Mouse (Mus musculus): ENCODE measurements around the gene Gm49391.
"Not testable (repeated sequence)": the region's sequence is repeated elsewhere in the genome, so short reads cannot be mapped to it uniquely, and the experiment has no call there.

The Gm49391 gene

DNA sequence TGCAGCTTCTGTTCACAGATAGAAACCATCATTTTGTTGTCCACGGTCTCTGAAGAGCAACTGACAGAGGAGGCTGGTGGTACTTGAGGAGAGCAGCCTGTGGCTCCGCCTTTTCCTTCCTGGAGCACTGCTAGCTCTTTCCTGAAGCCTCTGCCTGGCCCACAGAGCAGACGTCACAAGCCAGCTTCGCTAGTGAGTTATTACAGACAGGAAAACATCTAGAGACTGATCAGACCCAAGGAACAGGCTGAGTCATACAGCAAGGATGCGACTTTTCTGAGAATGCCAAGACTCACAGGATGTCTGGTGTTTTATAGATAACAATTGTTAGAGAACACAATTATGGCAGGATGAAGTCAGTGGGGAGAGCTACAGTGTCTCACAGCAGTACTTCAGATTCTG, at the start of gene Gm49391, which contains the start of gene Ctla2a:
TSS of gene Gm49391 (minus strand) at position 72 of the 402 bp plus-strand sequence.
TSS of gene Ctla2a (minus strand) at position 126 of the 402 bp plus-strand sequence.
- peak; percentile 52 for DNase-seq

DNA sequence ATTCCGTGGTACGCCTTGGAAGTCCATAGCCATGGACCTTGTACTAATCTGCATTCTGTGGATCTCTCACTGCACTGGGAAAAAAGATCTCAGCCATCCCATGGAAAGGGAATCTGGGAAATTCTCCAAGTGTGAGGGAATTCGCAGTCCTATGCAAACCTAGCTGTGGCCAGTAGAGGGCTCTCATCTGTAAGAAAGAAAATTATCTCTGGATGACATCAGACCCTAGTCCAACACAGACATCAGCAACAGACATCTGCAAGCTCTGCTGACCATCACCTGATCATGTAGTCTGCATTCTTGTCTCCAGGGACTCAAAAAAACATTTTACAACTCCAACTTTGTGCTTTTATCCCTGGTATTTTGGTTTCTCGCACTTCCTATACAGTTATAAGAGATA, 35.9 kb upstream of the Gm49391 start:
- not testable (repeated sequence) for DNase-seq

DNA sequence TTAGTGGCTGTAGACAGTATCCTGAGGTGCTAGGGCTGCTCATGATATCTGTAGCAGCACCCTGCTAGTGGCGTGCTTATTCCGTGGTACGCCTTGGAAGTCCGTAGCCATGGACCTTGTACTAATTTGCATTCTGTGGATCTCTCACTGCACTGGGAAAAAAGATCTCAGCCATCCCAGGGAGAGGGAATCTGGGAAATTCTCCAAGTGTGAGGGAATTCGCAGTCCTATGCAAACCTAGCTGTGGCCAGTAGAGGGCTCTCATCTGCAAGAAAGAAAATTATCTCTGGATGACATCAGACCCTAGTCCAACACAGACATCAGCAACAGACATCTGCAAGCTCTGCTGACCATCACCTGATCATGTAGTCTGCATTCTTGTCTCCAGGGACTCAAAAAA, 27.6 kb upstream of the Gm49391 start:
- DNase-seq, result not testable (repeated sequence)

DNA sequence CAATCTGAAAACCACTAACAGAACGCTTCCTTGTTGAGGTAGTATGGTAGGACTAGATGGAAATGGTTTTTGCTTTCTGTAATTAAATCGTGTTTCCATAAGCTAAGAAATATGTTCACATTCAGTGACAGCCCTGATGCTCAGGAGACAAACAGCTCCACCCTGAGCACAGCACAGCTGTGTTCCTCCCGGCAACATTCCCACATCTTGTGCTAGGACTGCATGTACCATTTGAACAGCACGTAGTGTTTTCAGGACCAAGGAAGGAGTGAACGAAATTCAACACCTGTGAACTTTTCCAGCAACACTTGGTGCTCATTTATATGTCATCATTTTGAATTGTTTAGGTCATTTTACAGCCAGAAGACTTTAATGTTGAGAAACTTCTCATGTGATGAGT, 25.3 kb upstream of the Gm49391 start:
- peak; percentile 3 for DNase-seq

DNA sequence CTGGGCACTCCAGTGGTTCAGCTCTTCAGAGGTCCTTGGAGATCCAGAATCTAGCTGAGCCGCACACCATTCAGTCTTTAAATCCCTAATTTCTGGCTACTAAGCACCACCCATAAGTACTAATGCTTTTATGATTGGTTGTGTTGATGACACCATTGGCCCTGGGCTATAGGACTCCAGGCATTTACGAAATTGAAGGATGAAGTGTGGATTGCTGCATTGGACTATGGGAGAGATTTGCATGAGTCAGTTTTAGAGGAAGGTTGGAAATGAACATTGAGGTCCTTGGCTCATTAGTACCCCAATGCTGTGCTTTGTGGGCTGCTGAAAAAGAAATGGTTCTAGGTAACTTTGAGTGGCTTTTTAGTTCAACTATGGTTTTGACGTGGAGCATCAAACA, 5.5 kb upstream of the Gm49391 start, which contains the start of gene Tpbpa:
TSS of gene Tpbpa (minus strand) at position 101 of the 400 bp plus-strand sequence.
- not testable (repeated sequence) for DNase-seq

DNA sequence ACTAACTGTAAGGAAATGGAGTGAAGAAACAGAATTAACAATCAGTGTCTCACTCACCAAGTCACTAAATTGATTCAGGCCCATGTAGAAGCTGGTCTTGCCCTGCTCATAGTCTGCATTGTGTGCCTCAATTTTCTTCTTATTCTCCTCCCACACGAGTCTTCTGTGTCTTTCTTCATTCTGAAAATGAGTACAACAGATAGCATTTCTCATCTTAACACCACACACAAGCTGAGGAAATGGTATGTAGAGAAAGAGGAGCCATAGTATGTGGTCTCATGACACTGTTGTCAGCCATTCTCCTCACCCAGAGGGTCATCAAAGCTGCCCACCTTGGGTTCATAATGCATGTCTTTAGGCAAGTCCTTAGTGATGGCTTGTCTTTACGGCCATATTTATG, 881 bp downstream of the Gm49391 start, which contains the start of gene Gm49393:
TSS of gene Gm49393 (minus strand) at position 101 of the 400 bp plus-strand sequence.
- not testable (repeated sequence) for DNase-seq

DNA sequence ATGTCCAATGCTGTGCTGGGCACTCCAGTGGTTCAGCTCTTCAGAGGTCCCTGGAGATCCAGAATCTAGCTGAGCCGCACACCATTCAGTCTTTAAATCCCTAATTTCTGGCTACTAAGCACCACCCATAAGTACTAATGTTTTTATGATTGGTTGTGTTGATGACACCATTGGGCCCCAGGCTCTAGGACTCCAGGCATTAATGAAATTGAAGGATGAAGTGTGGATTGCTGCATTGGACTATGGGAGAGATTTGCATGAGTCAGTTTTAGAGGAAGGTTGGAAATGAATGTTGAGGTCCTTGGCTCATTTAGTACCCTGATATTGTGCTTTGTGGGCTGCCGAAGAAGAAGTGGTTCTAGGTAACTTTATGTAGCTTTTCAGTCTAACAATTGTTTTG, 31.6 kb downstream of the Gm49391 start, which contains the start of gene Tpbpb:
TSS of gene Tpbpb (minus strand) at position 101 of the 400 bp plus-strand sequence.
- not testable (repeated sequence) for DNase-seq

DNA sequence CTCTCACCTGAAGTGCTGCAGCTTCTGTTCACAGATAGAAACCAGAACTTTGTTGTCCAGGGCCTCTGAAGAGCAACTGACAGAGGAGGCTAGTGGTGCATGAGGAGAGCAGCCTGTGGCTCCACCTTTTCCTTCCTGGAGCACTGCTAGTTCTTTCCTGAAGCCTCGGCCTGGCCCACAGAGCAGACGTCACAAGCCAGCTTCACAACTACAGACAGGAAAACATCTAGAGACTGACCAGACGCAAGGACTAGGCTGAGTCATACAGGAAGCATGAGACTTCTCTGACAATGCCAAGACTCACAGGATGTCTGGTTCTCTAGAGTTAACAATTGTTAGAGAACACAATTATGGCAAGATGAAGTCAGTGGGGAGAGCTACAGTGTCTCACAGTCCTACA, 39.0 kb downstream of the Gm49391 start, which contains the start of gene Ctla2b:
TSS of gene Ctla2b (minus strand) at position 120 of the 400 bp plus-strand sequence.
- peak; percentile 55 for DNase-seq

DNA sequence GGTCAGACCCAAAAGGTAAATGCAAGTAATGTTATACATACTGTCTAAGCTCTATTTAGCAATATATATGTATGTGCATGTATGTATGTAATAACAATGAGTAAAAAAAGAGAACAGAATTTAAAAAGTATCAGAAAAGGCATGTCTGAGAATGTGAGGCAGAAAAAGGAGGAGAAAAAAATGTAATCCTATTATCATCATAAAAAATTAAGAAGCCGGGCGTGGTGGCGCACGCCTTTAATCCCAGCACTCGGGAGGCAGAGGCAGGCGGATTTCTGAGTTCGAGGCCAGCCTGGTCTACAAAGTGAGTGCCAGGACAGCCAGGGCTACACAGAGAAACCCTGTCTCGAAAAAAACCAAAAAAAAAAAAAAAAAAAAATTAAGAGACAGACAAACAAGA, 39.6 kb downstream of the Gm49391 start, which contains the start of gene Gm49392:
TSS of gene Gm49392 (minus strand) at position 101 of the 400 bp plus-strand sequence.
- not testable (repeated sequence) for DNase-seq

DNA sequence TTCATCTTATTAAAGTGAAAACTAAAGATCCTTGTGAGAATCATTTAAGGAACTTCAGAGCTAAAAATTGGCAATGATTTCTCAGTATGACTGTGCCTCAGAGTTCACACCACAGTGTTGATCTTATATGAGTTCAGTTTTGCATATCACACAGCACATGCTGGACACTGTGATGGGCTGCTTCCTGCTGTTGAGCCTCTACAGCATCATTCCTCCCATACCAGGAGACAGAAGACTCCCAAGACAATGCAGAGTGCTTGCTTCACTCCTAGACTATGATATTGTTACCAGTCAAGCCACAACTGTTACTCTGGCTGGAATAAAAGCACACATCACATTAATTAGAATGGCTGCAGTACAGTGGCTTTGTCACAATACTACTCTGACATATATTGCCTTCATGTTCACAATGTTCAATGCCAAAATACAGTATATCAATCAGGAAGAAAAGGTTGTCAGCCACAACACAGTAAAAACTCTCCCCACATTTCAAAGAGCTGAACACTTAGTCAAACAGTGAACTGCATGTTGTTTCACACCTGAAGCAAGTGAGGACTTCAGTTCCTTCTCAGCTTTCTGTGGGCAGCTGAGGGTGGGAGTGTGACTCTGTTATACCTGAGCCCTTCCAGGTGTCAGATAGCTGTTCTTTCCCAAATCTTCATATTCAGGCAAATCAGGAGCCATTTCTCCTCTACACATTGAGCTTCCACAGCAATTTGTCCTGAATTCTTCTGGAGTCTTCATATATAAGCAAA, 40.8 kb downstream of the Gm49391 start:
- DNase-seq, result no peak

DNA sequence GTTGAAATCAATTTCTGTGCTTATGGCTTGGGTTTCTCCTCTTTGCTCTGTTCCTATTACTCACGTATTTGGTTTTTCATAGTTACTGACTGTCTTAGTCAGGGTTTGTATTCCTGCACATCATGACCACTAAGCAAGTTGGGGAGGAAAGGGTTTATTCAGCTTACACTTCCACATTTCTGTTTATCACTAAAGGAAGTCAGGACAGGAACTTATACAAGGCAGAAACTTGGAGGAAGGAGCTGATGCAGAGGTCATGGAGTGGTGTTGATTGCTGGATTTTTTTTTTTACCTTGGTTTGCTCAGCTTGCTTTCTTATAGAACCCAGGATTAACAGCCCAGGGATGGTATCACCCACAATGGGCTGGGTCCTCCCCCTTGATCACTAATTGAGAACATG, 44.1 kb downstream of the Gm49391 start:
- no peak for DNase-seq

DNA sequence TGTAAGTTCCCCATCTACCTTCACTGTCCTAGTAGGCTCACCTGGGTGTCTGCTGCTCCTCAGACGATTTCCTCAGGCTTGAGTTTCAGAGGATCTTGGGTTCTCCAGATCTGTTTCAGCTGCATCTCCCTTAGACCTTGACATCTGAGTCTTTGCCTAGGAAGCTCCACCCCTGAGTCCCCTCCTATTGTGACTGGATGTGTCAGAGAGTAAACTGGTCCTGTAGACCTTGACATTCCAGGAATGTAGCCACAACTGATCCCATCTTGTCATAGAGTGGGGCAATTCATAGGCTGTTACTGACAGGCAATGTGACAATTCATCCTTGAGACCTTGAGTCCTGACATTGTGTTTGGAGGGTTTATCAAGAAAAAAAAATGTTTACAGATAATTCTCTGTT, 72.1 kb downstream of the Gm49391 start, which contains the start of gene 4930486L24Rik:
TSS of gene 4930486L24Rik (minus strand) at position 195 of the 400 bp plus-strand sequence.
- DNase-seq, result no peak

DNA sequence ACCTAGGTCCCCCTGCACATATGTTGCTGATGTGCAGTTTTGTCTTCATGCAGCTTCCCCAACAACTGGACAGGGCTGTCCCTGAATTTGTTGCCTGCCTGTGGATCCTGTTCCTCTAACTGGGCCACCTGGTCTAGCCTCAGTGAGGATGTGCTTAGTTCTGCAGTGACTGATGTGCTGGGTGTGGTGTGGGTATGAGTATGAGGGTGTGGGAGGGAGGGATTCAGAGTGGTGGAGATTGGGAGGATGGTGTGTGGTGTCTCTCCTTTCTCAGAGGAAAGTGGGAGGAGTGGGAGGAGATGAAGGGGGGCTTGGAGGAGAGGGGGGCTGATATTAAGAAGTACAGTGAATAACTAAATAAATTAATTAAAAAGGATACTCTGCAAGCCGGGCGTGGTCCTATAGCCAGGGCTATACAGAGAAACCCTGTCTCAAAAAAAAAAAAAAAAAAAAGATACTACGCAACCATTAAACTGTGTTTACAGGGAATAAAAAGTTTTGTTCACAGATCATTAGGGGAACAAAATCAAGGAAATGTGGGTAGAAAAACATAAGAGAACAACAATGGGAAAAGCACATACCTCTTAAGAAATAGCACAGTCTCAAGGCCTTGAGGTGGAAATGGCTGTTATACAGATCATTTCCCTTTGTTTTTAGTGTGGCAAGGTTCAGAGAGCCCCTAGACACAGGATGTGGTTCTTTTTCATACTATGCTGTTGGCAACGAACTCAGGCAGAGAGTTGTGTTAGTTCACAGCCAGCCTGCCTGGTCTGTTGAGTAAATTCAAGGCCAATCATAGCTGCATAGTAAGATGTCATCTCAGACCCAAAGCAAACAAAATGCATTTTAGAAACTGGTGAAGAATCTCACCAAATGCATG, 87.9 kb downstream of the Gm49391 start:
- peak; percentile 21 for DNase-seq

Data from lung, postnatal 14 days (tissue).